Mouse (Mus musculus) adrenal gland, postnatal 10 days (tissue): ENCODE results near the gene Ptch2. TPM values are rescaled to one million over a fixed set of nuclear protein-coding genes. Genes with fewer than 3 reads are reported as not detected.
A peak's percentile ranks its signal among the peaks of the same experiment; 100 is the strongest.

Experiments used
- DNase-seq: peaks from one replicate; pipeline ENCODE4 v3.0.0; 2021; ENCODE audit warnings: mixed read lengths
- total RNA-seq, 2 experiments: library from RNA; stranded (reverse); gene quantifications; 2 replicates each; pipeline ENCODE4 v1.2.3; 2021

Ptch2 gene
- total RNA-seq, 2 experiments from 2014 or later: 5.1 to 7.8 TPM

GRCm38 (mm10) chr4:117104672-117105071, 8.8 kb downstream of the Ptch2 start:
- no peak for DNase-seq

GRCm38 (mm10) chr4:117105127-117105526, 9.3 kb downstream of the Ptch2 start:
- DNase-seq: peak; percentile 38

GRCm38 (mm10) chr4:117107813-117108523, 12.1 kb downstream of the Ptch2 start:
- DNase-seq: no peak

DNA sequence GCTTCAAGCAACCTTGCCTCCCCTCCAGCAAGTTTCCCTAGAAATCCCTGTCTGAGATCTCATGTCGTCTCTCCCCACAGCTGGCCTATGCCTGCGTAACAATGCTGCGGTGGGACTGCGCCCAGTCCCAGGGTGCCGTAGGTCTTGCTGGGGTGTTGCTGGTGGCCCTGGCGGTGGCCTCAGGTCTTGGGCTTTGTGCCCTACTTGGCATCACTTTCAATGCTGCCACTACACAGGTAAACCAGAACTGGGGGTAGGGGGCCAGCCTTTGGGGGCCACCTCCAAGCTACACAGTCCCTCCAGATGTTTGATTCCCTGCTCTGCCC, 12.6 kb downstream of the Ptch2 start:
- DNase-seq: no peak

GRCm38 (mm10) chr4:117109330-117109729, 13.5 kb downstream of the Ptch2 start:
- DNase-seq: no peak

- DNase-seq: no peak
These were observed 14.4 kb downstream of the Ptch2 start for GRCm38 (mm10) chr4:117110249-117110648.

GRCm38 (mm10) chr4:117110985-117111384, 15.1 kb downstream of the Ptch2 start:
- no peak for DNase-seq

DNA sequence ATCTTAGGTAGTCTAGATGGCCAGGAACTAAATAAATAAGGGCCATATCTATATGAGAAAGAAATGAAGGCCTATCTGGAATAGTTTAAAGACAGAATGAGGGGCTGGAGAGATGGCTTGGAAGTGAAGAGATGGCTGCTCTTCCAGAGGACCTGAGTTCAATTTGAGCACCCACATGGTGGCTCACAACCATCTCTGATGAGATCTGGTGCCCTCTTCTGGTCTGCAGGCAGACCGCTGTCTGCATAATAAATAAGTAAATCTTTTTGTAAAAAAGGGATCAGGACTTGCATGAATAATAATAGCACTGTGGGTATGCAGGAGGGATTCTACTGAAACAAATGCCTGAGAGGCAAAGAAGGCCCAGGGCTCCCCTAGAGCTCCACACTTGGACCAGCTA, 17.4 kb downstream of the Ptch2 start:
- no peak for DNase-seq

DNA sequence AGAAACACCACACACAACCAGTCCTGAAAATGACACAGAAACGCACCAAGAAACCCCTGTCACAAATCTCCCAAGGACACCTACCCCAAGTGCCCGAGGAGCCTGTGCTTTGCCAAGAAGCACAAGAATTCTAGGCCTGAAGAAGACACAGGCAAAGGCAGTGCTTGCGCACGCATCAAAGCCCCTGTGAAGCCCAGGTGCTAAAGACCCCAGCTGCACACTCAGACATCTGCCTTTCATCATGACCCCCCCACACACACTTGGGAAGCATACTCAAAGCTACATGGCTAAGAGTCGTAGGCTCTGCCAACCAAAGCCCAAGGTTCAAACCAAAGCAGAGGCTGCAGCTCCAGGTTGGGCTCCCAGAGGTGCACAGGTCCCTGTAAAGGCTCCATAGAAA, 19.7 kb downstream of the Ptch2 start:
- no peak for DNase-seq

- DNase-seq: no peak
These were observed 22.1 kb downstream of the Ptch2 start for GRCm38 (mm10) chr4:117117931-117118330.

- DNase-seq: no peak
These were observed 23.8 kb downstream of the Ptch2 start for GRCm38 (mm10) chr4:117119636-117120035.

GRCm38 (mm10) chr4:117120052-117120444, 24.2 kb downstream of the Ptch2 start:
- DNase-seq: no peak

- peak; percentile 95 for DNase-seq
These were observed 24.9 kb downstream of the Ptch2 start for GRCm38 (mm10) chr4:117120445-117121414.

DNA sequence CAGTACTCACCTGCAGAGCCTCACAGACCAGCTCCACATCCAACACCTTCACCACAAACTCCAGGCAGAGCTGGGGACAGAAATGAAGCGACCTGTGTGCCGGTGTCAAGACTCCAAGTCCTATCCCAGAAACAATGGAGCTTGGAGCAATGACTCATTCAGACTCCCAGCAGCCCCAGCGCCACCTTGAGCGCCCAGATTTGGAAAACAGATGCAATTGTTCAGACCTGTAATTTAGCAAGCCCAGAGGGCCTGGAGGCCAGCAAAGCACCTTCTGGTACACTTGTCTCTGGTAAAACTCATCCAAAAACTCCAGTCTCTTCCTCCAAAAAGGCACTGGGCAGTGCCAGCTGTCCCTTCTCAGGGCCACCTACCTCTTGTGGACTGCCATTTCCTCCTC, 26.3 kb downstream of the Ptch2 start:
- no peak for DNase-seq

GRCm38 (mm10) chr4:117123546-117124217, 27.8 kb downstream of the Ptch2 start:
- DNase-seq: no peak

- no peak for DNase-seq
These were observed 28.3 kb downstream of the Ptch2 start for GRCm38 (mm10) chr4:117124218-117124517.

DNA sequence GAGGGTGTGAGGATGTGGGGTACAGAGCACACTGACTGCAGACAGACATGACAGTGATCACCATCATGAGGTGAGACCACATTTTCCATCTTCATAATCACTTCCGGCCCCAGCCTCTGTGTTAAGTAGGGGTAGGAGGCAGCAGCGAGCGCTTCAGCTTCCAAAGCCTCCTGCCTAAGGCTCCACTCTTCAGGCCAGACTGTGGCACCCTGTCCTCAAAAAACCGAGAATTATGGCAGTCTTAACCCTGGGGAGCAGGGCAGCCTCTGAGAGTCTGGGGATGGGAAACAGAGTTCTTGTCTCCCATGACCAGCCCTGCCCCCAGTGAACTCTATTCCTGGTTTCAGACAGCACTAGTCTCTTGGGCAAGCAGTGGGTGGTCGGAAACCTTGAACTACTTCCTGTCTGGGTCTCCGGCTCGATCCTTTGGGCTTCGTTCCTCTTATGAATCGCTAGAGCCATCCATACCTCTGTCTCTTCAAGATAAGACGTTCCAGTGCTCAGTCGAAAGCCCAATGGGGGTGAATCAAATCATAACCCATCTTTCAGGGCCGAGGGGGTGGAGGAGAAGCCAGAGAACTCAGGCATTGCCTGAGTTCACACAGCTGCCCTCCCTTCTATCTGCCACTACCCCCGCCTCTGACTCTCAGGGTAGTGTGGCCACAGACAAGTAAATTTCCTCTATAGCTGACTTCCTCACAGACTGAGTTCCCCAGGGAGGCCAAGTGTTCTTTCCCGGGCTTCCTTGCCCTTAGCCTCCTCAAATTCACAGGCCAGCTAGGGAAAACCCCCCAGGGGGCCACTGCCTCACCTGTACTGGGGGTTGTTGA, 28.9 kb downstream of the Ptch2 start:
- DNase-seq: peak; percentile 59

DNA sequence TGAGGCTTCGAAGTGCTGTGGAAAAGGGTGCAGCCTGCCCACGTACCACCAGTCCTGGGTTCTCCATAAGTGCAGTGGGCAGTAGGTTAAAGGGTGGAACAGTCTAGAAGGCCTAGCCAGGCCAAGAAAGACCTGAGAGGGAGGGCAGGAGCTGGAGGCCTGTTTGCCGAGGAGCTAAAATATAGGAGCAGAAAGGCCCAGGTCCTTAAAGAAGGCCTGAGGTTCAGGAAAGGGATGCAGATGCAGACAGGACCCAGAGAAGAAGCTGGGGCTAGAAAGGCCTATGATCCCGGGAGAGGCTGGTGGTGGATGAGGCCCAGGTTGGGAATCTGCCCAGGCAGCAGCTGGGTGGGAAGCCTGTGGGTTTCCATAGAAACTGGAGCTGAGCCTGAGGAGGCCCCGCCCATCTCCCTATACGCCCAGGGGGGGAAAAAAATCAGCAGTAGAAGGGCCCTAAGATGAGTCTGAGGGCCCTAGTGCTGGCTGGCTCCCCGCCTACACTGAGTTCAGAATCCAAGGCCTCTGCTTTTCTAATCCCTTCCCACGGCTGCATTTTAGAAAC, 29.6 kb downstream of the Ptch2 start, which contains the start of gene Btbd19:
Gene Btbd19, minus strand, starts transcription at position 378 of the 562 bp plus-strand sequence.
- DNase-seq: peak; percentile 69

DNA sequence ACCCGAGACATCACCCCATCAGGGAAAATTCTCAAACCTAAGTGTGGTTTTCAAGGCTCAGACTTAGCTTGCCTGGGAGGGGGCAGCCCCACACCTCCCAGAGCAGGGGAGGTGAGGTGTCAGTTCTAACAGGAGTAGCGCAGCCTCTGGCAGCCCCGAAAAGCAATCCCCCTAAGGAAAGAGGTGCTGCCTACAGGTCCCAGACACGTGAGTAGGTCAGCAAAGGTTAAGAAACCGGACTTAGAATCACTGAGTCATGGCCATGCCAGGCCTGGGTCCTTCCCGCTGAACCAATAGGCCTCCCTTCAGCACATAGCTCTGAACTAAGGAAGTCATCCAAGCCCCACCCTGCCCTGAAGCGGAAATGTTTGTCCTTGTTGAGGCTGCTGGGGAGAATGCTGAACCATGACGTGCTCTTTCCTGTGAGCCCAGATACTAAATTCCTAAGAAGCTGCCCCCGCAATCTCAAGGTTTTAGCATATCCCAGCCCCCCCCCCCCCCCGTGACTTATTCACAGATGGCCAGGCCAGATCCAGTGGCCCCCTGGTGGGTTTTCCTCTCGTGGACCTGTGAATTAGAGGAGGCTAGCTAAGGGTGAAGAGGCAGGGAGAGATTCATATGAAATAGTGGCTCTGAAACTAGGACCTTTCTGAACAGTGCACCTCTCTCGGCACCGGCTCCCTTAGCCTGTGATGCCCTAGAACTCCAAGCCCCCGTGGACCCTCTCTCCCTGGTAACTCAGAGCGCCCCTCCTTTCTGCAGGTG, 30.2 kb downstream of the Ptch2 start:
- DNase-seq: peak; percentile 73

- no peak for DNase-seq
These were observed 30.9 kb downstream of the Ptch2 start, which contains the start of gene Tctex1d4 for GRCm38 (mm10) chr4:117126675-117127290. TSS of gene Tctex1d4 (plus strand) at chr4:117126794.
